Mouse (Mus musculus) liver, postnatal 0 days (tissue): Measurements from ENCODE around the gene Epor. TPM values are rescaled to one million over a fixed set of nuclear protein-coding genes. Genes with fewer than 3 reads are reported as not detected.
A peak's percentile ranks its signal among the peaks of the same experiment; 100 is the strongest.

Source experiments
- ATAC-seq: fragments of 200-750 bp; cut with Nextera tagmentation; 2 replicates; pipeline ENCODE4 v1.8.0; 2017; ENCODE audit warnings: mild to moderate bottlenecking, moderate library complexity
- DNase-seq: peaks from one replicate; pipeline ENCODE4 v3.0.0-alpha.2; 2016
- H3K27ac ChIP-seq: fragments of 300-500 bp; sonication (generic); 2 replicates; pipeline ENCODE4 v1.5.1; 2014; ENCODE audit warnings: antibody characterized with exemption, moderate library complexity, mild to moderate bottlenecking, low read depth
- H3K27me3 ChIP-seq: fragments of 300-500 bp; sonication (generic); 2 replicates; pipeline ENCODE4 v1.6.1; 2014; ENCODE audit warnings: low read length, control low read depth, mixed read lengths; ENCODE audit not compliant: insufficient read depth
- H3K36me3 ChIP-seq: fragments of 300-500 bp; sonication (generic); replicated peaks from 2 replicates; pipeline ENCODE4 v1.6.1; 2014; ENCODE audit warnings: mild to moderate bottlenecking, control low read depth, low read length, moderate library complexity, mixed read lengths; ENCODE audit not compliant: insufficient read depth
- H3K4me1 ChIP-seq: fragments of 300-500 bp; sonication (generic); 2 replicates; pipeline ENCODE4 v1.6.1; 2014; ENCODE audit warnings: antibody characterized with exemption, mild to moderate bottlenecking, control low read depth; ENCODE audit not compliant: insufficient read depth
- H3K4me2 ChIP-seq: fragments of 300-500 bp; sonication (generic); 2 replicates; pipeline ENCODE4 v1.6.1; 2014; ENCODE audit warnings: low read depth, mild to moderate bottlenecking, low read length, moderate library complexity, mixed read lengths
- H3K4me3 ChIP-seq: fragments of 300-500 bp; sonication (generic); 2 replicates; pipeline ENCODE4 v1.5.1; 2014; ENCODE audit warnings: low read depth, low read length
- H3K9ac ChIP-seq: fragments of 300-500 bp; sonication (generic); replicated peaks from 2 replicates; pipeline ENCODE4 v1.6.1; 2014; ENCODE audit warnings: mild to moderate bottlenecking, moderate library complexity
- H3K9me3 ChIP-seq: fragments of 300-500 bp; sonication (generic); 2 replicates; pipeline ENCODE4 v1.6.1; 2016; ENCODE audit warnings: mild to moderate bottlenecking, control low read depth, low read length, mixed read lengths
- CTCF ChIP-seq: sonication (generic); IDR thresholded peaks from 2 replicates; pipeline ENCODE4 v1.5.1; 2016; ENCODE audit warnings: antibody characterized with exemption, low read depth
- EP300 ChIP-seq: IDR thresholded peaks from 2 replicates; pipeline ENCODE4 v1.6.1; 2016; ENCODE audit warnings: antibody characterized with exemption, low read depth, mild to moderate bottlenecking
- WGBS: fragments of 180-500 bp; shearing (Covaris S2); extraction: QIAGEN DNeasy Blood & Tissue Kit; methylation state at CpG from one replicate; pipeline ENCODE4 v1.1.7; 2014; ENCODE audit not compliant: insufficient replicate concordance; 5-methylcytosine and 5-hydroxymethylcytosine counted together
- polyA plus RNA-seq: library from polyadenylated mRNA; unstranded; fragments of >200 nt; fragmentation: Nextera tagmentation; extraction: Ambion mirVana; gene quantifications from 2 replicates; pipeline ENCODE4 v1.2.1, GENCODE M21; 2015

Gene Epor
- polyA plus RNA-seq, 1 experiment from 2014 or later = 41.6 TPM

DNA sequence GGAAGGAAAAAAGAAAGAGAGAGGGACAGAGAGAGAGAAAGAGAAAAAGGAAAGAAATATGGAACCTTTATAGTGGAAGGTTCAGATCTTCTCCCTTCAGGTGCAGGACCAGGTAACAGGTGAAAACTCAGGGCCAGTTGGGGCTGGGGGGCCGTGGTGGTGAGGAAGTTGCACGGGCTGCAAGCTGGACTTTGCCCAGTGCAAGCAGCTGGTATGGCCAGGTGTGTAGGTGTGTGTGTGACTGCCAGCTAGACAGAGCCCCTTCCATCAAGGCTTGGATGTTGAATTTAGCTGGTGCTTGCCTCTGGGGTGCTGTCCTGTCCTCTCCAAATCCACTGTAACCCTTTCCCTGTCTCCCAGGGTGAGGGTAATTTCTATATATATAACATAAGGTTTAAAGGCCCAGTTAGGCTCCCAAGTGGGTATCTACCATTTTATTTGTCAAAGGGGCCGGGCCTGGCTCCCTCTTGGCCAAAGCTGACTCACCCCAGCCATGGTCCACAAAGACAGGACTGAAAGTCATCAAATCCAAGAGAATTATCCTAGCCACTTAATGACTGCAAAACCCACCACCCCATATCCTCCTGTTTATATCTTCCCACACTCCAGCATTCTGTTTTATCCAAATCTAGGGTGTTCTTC is 46.3 kb downstream of the Epor start:
- peak overlapping the region; percentile 79 for H3K4me3 ChIP-seq
- DNase-seq (no peak), ATAC-seq (no peak)
- H3K4me1 ChIP-seq = peaks cover 25% of the 10 kb centered on the region
- H3K9me3 ChIP-seq = no peaks in the 10 kb centered on the region
- H3K36me3 ChIP-seq = peaks cover 9% of the 10 kb centered on the region
- 33% methylated on average over 3 of the region's 3 CpGs for WGBS
- H3K27me3 ChIP-seq = no peaks in the 10 kb centered on the region
- H3K27ac ChIP-seq = peak overlapping the region; percentile 76; the same call in 1 of the 2 replicates
- peak overlapping the region; percentile 74 for H3K9ac ChIP-seq
- H3K4me2 ChIP-seq = peak overlapping the region; percentile 96
- TF ChIP-seq CTCF = no peak

DNA sequence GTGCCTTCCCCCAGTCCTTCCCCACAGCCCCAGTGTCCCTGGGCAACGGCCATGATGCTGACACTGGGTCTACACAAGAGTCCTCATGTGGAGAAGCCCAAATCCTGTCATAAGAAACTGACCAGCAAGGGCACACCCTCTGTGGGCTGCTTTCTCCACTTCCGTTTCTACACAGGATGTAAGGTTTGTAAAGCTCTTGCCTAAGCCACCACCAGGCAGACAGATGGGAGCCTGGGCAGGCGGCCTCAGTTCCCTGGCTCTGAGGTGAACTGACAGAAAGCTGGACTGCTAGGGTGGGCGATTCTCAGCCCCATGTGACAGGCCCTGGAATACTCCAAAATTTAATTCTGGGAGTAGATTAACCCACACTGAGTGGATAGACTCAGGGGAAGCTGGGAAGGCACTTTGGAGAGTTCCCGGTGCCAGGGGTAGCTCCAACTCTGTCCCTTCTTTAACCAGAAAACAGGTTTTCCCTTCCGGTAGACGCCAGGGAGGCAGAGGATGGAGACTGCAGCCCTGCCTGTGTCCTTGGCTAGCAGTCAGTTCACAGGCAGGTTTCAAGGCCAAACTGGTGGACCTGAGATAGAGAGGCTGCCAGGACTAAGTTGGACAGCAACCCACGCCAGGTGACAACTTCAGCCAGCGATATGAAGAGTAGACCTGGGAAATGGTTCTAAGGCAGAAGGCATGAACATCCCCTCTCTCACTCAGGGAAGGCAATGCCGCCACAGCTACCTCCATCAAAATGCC is 53.7 kb downstream of the Epor start:
- H3K4me1 ChIP-seq = peaks cover 10% of the 10 kb centered on the region
- no peak overlapping the region for H3K9ac ChIP-seq
- ATAC-seq = peak; percentile 53
- 55% methylated on average over 10 of the region's 10 CpGs for WGBS
- no peak overlapping the region for H3K4me3 ChIP-seq
- H3K36me3 ChIP-seq = peaks cover 7% of the 10 kb centered on the region
- no peaks in the 10 kb centered on the region for H3K27me3 ChIP-seq
- no peaks in the 10 kb centered on the region for H3K9me3 ChIP-seq
- no peak overlapping the region for H3K4me2 ChIP-seq
- DNase-seq = peak; percentile 48
- TF ChIP-seq EP300 (no peak), CTCF (no peak)
- H3K27ac ChIP-seq = peak overlapping the region; percentile 62; the same call in 1 of the 2 replicates

Other genes with a start within 250 kb of the Epor start
- gene Ldlr, start 240.0 kb downstream of the Epor start, polyA plus RNA-seq = 13.2 and 13.3 TPM in 2 replicates
- gene Spc24, start 203.2 kb downstream of the Epor start, polyA plus RNA-seq = 38.4 and 41.4 TPM in 2 replicates
- gene Kank2, start 164.8 kb downstream of the Epor start, polyA plus RNA-seq = 2.8 and 3.7 TPM in 2 replicates
- gene Angptl8, start 128.0 kb downstream of the Epor start, polyA plus RNA-seq = 74.6 and 75.7 TPM in 2 replicates
- 3.6 and 4.1 TPM in 2 replicates for gene Dock6, start 110.9 kb downstream of the Epor start, polyA plus RNA-seq
- gene Rab3d, start 45.3 kb downstream of the Epor start, polyA plus RNA-seq = 9.3 and 9.9 TPM in 2 replicates
- gene Ccdc159, start 36.0 kb downstream of the Epor start, polyA plus RNA-seq = 0.81 and 1.1 TPM in 2 replicates
- gene Tmem205, start 36.0 kb downstream of the Epor start, polyA plus RNA-seq = 222 and 246 TPM in 2 replicates
- gene Plppr2, start 26.5 kb downstream of the Epor start, polyA plus RNA-seq = 0.70 and 1.0 TPM in 2 replicates
- gene Swsap1, start 7.8 kb downstream of the Epor start, polyA plus RNA-seq = 2.3 and 2.6 TPM in 2 replicates
- gene Rgl3, start 25.9 kb upstream of the Epor start, polyA plus RNA-seq = 0.14 and 0.32 TPM in 2 replicates
- not detected in 2 replicates for gene Ccdc151, start 39.1 kb upstream of the Epor start, polyA plus RNA-seq
- 47.0 and 47.6 TPM in 2 replicates for gene Prkcsh, start 39.3 kb upstream of the Epor start, polyA plus RNA-seq
- gene Elavl3, start 88.5 kb upstream of the Epor start, polyA plus RNA-seq = not detected in 2 replicates
- not detected in 2 replicates for gene Gm49318, start 107.8 kb upstream of the Epor start, polyA plus RNA-seq
- gene Zfp653, start 107.9 kb upstream of the Epor start, polyA plus RNA-seq = 2.6 and 3.1 TPM in 2 replicates
- gene Ecsit, start 121.9 kb upstream of the Epor start, polyA plus RNA-seq = 18.1 and 18.2 TPM in 2 replicates
- 0.33 and 0.68 TPM in 2 replicates for gene Cnn1, start 135.7 kb upstream of the Epor start, polyA plus RNA-seq
- 72.7 and 75.6 TPM in 2 replicates for gene Elof1, start 153.7 kb upstream of the Epor start, polyA plus RNA-seq
- 102 and 108 TPM in 2 replicates for gene Acp5, start 172.2 kb upstream of the Epor start, polyA plus RNA-seq
- gene Pigyl, start 193.3 kb upstream of the Epor start, polyA plus RNA-seq = 34.9 and 36.6 TPM in 2 replicates
- gene Zfp872, start 224.6 kb upstream of the Epor start, polyA plus RNA-seq = 0.04 TPM in 2 replicates